Mouse (Mus musculus) lung, postnatal 0 days (tissue): Measurements from ENCODE around the gene Nelfe.

Experiments
- CTCF ChIP-seq: IDR thresholded peaks from 2 replicates; pipeline ENCODE4 v1.5.1; 2016; ENCODE audit warnings: antibody characterized with exemption, mild to moderate bottlenecking
- EP300 ChIP-seq: IDR thresholded peaks from 2 replicates; pipeline ENCODE4 v1.6.1; 2016; ENCODE audit warnings: antibody characterized with exemption, mild to moderate bottlenecking, control low read depth

DNA sequence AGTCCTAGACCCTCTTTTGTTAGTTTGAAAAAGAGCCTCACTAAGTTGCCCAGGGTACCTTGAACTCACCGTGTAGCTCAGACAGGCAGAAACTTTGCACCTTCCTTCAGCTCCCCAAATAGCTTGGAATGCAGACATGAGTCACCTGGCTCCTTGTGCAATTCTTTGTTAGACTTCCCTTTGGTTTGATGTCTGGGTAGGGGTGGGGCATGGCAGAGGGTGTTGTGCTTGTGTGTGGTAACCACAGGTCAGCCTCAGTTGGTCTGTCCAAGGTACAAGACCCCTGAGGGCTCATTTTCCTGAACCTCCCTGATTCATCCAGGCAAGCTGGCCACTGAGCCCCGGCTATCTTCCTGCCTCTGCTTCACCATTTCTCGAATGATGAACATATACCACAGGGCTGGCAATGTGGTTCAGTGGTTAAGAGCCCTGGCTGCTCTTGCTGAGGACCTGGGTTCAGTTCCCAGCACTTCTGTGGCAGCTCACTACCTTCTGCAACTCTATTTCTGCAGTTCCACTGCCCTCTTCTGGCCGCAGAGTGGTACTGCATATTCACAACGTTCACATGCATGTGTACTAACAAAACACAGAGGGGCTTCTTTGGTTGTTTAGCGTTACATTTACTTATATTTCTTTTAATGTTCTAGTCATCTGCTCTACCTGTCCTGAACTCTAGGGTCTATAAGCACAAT is 45.2 kb upstream of the Nelfe start:
- TF ChIP-seq CTCF (peak; percentile 47), EP300 (no peak)
